Mouse (Mus musculus) kidney, postnatal 14 days (tissue): ENCODE measurements at regions not wholly inside any gene's neighbourhood (a gene's known extent, or its start where the extent isn't known, plus 50 kb on each side); places are given as distances from the start of the nearest gene placed in this dataset.
A peak's percentile ranks its signal among the peaks of the same experiment; 100 is the strongest.

Source experiments
- DNase-seq: peaks from one replicate; pipeline ENCODE4 v3.0.0; 2022; ENCODE audit warnings: mixed read lengths

- no peak for DNase-seq
These were observed 63.6 kb downstream of the 4930564D02Rik start for GRCm38 (mm10) chr3:105130228-105130627.

- DNase-seq: no peak
These were observed 64.4 kb downstream of the 4930564D02Rik start for GRCm38 (mm10) chr3:105131053-105131452.

DNA sequence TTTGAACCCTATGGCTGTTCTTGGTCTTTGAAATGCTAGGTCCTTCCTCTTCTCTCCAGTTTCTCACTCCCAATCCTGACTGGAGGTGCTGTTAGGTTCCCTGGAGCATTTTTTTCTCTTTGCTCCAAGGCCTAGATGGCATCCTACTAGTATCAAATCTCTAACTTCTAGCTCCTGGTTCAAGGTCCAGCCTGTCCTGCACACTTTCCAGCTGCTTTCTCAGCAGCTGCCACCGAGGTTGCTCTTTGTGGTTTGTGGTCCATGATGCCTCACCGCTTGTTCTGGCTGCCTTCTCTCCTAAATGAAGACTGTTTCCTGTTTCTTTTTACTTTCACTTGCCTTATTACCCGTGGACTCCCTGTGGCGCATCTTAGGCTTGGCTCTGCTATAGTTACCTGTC, 66.4 kb downstream of the 4930564D02Rik start:
- DNase-seq: no peak

DNA sequence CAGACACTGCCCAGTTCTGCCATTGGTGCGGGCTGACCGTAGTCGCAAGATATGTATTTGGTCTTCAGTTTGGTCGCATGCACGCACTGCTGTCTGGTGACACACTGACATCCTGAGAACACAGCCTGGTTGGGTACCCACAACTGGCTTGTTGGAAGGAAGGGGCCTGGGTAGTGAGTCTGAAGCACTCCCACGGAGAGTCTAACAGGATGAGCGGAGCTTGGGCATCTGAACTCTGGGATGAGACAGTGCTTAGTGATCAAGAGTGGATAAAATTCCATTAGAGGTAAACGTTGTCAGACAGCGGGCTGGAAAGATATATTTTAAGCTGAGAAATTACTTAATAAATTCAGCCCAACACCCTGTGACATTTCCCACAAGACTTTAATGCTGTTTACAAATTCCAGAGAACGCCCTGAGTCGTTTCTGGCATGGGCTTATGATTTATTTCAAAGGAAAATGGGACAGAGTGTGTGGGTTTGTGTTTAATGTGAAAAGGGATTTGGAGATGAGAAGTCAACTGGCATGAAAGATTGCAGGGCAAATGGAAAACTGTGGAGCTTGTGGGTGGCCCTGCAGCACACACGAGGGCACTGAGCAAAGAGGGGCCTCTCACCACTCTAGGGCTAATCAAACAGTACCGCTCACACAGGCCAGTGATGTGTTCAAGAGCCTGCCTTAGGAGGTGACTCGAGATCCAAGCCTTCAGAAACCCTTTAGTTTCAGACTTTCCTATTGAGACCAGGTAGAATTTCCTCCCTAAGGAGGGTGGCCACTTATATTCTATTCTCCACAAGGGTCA, 74.7 kb downstream of the 4930564D02Rik start:
- DNase-seq: no peak

GRCm38 (mm10) chr3:105142631-105143030, 76.0 kb downstream of the 4930564D02Rik start:
- no peak for DNase-seq

DNA sequence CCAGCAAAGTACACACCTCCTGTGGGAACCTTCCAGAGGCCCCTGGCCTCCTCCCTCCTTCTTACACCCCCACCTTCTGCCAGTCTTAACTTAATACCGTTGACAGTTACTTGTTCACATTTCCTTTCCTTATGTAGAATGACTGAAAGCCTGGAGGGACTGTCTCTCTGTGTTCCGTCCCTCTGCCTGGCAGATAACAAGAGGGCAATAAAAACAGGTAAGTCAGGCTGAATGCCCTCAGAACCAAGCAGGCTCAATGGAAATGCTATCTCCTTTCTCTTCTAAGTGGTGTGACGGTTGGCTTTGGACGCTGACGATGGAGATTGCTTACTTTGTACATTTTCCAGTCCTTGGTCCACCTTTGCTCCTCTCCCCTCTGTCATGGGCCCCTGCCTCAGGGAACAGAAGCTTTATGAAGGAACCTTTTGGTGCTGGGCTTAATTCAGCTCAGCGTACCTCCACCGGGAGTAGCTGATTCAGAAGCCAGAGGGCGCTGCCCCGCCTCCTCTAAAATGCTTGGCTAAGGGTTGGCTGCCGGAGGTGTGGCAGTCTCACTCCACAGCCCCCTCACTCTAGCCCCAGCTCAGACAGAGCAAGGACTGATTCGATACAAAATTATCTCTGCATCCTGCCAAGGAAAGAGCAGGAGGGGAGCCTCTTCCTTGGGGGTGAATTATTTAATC, 85.0 kb downstream of the 4930564D02Rik start:
- DNase-seq: peak; percentile 37

GRCm38 (mm10) chr3:105152158-105152541, 85.5 kb downstream of the 4930564D02Rik start:
- no peak for DNase-seq

DNA sequence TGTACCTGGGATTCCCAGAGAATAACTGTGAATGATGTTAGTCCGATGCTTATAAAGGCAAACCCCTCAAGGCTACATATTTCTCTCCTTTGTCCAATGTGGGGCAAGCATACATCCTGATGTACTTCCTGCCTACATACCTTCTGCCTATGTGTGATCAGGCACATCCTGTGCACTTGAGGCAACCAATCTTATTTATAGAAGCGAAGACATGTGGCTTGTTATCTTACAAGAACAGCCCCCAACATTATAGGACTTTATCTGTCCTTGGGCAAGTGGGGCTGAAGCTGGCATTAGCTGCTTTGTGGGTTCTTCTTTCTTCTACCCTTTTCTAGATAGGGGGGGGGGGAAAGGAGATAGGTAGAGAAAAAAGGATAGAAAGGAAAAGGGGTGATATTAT, 91.7 kb downstream of the 4930564D02Rik start:
- DNase-seq: no peak

DNA sequence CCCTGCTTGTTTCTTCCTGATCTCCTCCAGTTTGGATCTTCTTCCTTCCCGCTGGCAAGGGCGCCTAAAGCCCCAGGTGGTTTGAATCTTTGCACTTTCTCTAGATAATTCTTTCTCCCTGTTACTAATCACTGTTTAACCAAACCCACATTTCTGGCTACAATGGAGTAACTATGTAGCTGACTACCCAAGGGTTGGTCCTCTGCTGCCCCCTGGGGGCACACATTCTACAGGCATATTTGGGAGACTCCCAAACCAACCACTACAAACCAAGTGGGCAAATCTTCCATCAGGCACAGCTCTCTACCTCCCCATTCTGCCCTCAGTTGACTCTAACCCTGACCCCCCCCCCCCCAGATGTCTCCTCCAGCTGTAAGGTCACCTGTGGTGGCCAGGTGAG, 98.7 kb downstream of the 4930564D02Rik start:
- DNase-seq: peak; percentile 84

GRCm38 (mm10) chr3:105169117-105169516, 102.5 kb downstream of the 4930564D02Rik start:
- no peak for DNase-seq

DNA sequence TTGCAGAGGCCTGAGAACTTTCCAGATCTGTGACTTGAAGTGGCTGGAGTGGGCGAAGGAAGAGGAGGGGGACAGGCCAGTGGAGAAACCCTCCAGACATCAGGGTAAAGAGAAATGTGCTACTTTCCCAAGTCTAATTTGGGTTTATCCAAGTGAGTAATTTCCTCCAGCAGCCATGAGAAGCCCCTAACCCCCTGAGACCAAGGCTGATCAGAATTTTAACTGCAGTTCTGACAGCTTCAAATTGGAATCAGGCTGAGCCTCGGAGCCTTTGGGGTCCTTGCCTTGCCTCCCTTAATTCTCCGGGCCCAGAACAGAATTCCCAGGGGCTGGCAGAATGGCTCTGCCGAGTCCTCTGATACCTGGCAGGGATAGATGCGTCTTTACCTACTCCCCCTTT, 104.9 kb downstream of the 4930564D02Rik start:
- DNase-seq: no peak

DNA sequence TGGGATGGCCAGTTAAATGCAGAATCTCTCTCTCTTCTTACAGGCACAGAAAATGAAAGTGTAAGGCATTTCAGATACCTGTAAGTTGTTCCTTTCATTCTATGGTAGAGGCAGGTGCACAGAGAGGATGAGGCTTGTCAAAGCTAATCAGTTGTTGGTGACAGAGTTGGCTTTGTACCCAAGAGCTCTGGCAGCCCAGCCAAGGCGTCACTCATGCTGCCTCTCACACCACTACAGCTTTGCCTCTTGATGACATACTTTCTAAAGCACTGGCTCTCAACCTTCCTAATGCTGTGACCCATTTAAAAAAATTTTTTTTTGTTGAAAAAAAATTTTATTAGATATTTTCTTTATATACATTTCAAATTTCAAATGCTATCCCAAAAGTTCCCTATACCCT, 105.4 kb downstream of the 4930564D02Rik start:
- DNase-seq: no peak

DNA sequence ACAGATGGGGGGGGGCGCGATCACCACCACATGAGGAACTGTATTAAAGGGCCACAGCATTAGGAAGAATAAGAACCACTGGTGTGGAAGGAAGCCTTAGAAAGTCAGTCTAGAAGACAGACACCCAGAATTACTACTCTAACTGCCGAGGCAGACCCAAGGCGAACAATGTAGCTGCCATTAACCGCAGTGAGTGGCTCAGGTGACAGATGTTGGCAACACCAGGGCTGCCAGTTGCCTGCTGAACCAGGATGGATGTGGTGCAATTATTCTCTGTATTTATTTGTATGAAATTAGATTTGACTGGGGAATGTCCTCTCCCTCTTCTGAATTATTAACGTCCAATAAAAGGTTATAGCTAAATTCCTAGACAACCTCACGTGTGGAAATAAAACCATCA, 124.7 kb downstream of the 4930564D02Rik start:
- DNase-seq: no peak

- no peak for DNase-seq
These were observed 125.2 kb downstream of the 4930564D02Rik start for GRCm38 (mm10) chr3:105191830-105192229.

DNA sequence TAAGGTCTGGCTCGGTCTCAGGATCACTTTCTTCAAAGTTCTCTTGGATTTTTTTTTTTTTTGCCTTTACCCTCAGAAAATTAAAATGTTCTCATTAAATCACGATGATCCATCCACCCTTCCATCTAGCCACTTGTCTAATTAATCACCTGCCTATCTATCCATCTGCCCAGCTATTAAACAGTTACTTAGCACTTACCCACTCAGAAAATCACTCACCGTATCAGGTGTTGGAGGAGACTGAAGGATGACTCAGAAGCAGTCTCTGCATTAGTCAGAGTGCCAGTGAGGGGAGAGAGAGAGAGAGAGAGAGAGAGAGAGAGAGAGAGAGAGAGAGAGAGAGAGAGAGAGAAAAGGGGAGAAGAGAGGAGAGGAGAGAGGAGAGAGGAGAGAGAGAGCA, 134.1 kb downstream of the 4930564D02Rik start:
- no peak for DNase-seq

- no peak for DNase-seq
These were observed 142.5 kb downstream of the 4930564D02Rik start for GRCm38 (mm10) chr3:105209164-105209563.

DNA sequence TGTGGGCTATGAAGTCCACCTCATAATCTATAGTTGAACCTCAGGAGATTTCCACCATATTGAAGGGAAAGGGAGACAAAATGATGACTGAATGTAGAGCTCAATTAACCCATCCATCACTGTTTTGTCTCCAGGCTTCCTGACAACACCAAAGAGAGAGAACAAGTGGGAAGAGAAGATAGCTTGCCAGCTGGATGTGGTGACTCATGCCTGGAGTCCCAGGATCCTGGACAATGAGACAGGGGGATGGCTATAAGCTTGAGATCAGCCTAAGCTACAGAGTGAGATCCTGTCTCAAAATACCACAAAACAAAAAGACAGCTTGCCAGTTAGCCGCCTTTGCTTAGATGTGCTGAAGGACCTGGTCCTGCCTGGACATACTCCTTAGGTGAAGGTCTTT, 144.4 kb downstream of the 4930564D02Rik start:
- no peak for DNase-seq

GRCm38 (mm10) chr3:105211726-105212125, 145.1 kb downstream of the 4930564D02Rik start:
- DNase-seq: no peak

GRCm38 (mm10) chr3:105214867-105215266, 148.2 kb downstream of the 4930564D02Rik start:
- no peak for DNase-seq

DNA sequence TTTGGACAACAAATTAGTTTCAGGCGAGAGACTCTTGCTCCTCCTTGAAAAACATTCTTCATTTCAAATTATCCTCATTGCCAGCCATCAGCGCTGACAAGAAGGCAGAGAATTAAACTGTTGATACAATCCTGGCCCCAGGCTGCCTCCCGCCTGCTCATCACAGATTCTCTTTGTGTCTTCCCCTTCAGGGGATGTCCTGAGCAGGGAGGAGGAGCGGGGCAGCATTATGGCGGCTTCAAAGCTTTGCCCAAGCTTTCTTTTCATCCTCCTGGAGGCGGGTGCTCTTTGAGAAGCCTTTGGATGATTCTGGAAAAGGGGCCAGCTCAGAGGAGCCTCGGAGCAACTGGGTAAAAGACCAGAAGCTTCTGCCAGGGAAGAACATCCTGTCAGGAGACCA, 149.1 kb downstream of the 4930564D02Rik start:
- DNase-seq: no peak

DNA sequence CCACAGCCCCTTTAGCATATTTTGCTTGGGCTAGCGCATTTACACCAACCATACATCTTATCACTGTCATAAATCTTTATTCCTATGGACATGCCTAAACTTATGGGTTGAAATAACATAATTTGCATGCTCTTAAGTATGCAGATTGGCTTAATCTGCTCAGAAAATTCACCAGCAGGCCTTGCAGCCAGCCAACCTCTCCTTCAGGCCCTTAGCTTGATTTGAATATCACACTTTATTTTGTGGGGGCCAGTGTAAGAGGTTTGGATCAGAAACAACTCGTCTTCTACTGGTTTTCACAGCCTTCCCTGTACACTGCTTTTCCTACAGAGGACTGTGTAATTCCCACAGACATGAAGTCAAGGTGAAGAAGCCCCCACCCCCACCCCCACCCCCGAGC, 153.0 kb downstream of the 4930564D02Rik start:
- no peak for DNase-seq

GRCm38 (mm10) chr3:105220641-105221040, 154.0 kb downstream of the 4930564D02Rik start:
- DNase-seq: no peak

DNA sequence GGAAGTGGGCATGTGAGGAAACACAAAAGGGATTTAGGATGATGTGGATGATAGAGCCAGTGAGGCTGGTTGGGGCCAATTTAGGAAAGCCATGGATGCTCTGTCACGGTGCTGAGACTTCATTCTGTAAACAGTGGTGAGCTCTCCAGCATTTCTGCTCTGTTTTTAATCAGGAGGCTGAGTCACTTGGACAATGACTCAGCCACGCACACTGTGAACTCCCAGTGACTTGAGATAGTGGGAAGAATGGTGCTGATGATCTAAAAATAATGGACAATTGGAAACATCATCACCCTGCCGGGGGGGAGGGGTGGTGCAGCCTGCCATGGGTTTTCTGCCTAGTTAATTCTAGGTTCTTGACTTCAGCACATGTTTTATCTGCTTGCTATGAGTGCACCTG, 156.3 kb downstream of the 4930564D02Rik start:
- no peak for DNase-seq

GRCm38 (mm10) chr3:105223671-105224070, 157.0 kb downstream of the 4930564D02Rik start:
- DNase-seq: peak; percentile 38
